Mouse (Mus musculus) MN1 (cell line): ENCODE measurements around the gene Adprh.
"Not testable (repeated sequence)": the region's sequence is repeated elsewhere in the genome, so short reads cannot be mapped to it uniquely, and the experiment has no call there.

Experiments
- DNase-seq: peaks from one replicate; pipeline ENCODE4 v3.0.0-alpha.2; 2016; ENCODE audit warnings: low spot score

The Adprh gene

DNA sequence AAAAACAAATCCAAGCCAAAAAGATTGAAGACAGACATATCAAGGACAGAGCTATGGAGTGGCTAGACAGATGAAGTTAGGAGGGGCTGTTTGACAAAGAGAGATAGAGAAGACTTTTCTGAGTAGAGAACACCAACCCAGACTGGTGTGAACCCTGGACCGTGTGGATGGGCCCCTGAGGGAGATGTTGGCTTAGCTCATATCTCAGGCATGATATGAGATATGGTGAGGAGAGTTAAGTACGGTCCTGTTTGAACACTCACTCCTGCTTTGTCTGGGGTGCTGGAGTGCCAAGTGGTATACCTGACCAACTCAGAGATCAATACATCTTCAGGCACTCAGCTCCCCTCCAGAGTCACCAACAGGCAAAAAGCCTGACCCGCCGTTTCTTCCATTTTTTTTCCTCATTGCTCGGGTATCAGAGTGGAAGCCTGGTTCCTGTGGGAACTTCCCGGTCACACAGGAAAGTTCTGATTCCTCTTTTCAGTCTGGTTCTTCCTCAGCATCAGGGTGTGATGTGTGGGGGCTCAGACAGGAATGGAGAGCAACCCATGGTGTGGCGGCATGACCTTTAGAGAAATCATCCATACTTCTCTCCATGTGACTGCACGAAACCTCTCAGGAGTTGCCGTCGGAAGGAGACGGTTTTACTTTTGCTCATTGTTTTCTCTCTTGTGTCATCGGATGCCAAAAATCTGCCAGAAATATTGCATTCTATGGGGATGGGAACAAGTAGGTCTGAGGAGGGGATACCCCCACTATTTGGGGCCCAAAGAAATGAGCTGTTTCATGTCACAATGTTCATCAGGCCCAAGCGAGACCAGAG is 14.8 kb upstream of the Adprh start:
- no peak for DNase-seq

DNA sequence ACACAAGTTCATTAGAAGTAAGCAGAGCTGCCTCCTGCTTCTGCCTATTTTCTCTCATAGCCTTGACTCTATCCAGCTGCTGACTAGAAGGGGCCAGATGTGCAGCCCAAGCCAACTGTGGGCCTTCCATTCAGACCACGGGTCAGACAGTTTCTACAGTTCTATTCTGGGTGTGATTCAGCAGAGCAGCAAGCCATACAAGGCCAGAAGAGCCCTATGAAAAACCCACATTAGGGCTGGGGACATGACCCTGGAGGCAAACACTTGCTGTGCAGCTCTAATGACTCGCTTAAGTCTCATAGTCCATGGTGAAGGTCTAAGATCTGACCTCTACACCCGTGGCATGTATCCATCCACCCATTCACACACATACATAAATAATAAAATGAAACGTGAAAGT is 13.6 kb upstream of the Adprh start:
- no peak for DNase-seq

GRCm38 (mm10) chr16:38463305-38463704 is 10.8 kb upstream of the Adprh start:
- no peak for DNase-seq

DNA sequence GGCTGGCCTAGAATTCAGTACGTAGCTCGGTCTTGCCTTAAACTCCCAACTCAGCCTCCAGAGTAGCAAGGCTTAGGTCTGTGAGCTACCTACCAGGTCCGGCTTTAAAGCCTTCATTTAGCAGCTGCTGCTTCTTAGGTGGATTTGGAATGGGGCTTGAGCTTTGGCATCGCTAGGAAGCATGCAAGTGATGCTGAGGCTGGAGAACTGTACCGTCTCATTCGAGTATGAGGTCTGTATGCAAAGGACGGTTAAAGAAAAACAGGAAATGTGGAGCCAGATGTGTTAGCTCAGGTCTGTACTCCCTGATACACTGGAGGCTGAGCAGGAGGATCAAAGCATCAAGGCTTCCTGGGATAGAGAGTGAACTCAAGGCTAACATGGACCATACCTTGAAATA is 9.7 kb upstream of the Adprh start:
- DNase-seq: no peak

GRCm38 (mm10) chr16:38461749-38462148 is 9.2 kb upstream of the Adprh start:
- DNase-seq: no peak

DNA sequence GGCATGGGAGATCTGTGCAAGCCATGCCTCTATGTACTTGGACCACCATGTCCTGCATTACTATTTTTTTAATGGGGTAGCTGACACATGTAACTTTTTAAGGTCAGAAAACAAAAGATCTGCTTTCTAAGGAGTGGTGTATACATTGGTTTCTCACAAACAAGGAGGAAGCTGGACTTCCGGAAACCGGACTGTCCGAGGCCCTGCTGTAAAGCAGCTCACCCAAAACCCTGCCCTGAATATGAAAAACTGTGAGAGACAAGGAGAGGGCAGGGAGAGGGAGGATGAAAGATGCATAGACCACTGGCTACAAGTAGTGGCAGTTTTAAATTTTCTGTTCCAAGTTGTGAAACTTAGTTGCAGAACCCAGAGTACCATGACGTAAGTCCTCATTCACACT is 7.5 kb upstream of the Adprh start:
- no peak for DNase-seq

- no peak for DNase-seq
Measured at GRCm38 (mm10) chr16:38458600-38459280, 6.2 kb upstream of the Adprh start.

DNA sequence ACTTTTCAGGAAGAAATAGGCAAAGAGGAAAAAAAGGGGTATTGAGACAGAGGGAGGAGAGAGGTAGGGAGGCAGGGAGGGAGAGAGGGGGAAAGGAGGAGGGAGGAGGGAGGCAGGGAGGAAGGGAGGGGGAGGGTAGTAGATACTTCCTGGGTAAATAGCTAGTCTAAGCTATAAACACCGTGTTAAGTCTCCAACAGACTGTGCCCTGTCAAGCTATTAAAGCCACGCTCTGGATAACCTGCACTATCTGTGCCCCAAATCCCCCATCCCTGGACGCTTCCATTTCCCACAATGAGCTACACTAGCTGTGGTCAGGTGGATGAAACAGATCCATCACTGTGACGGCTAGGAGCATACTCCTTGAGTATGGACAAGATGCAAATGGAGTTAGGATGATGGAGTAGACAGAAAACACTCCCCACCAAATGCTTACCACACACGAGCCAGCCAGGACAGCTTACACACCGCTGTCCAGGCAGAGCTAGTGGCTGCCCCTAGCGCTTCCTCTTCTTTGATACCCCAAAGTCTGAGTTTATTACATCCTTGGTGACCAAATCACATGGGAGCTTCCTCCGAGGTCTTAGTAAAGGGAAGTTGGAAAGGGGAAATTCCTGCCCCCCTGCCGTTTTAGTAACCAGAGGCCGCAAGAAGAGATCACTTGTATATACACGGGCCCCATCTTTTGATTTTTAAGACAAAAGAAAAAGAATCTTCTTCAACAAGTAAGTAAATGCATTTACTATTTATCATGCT is 4.5 kb upstream of the Adprh start:
- no peak for DNase-seq

- no peak for DNase-seq
Measured at GRCm38 (mm10) chr16:38455511-38456418, 3.3 kb upstream of the Adprh start, which contains the start of gene Cd80. Cd80 (plus strand) TSS chr16:38455561.

- DNase-seq: no peak
Measured at GRCm38 (mm10) chr16:38454533-38455254, 2.2 kb upstream of the Adprh start.

DNA sequence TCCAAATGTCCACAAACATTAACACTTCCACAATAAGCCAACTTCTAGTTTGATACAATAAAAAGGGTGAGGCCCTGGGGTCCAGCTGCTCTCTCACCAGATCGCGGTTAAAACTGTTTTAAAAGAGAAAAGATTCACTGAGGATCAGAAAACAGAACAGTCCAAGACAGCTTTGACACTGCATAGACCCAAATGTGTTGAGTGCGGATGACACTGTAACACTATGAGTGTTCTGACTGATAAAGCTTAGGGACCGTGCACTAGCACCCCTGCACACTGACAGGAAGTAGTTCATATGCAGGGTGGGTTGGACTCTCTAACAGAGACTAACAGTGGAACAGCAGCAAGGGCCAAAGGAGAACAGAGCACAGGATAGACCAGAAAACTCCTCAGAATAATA is 1.4 kb upstream of the Adprh start:
- DNase-seq: no peak

GRCm38 (mm10) chr16:38453203-38453553 is 675 bp upstream of the Adprh start:
- no peak for DNase-seq

DNA sequence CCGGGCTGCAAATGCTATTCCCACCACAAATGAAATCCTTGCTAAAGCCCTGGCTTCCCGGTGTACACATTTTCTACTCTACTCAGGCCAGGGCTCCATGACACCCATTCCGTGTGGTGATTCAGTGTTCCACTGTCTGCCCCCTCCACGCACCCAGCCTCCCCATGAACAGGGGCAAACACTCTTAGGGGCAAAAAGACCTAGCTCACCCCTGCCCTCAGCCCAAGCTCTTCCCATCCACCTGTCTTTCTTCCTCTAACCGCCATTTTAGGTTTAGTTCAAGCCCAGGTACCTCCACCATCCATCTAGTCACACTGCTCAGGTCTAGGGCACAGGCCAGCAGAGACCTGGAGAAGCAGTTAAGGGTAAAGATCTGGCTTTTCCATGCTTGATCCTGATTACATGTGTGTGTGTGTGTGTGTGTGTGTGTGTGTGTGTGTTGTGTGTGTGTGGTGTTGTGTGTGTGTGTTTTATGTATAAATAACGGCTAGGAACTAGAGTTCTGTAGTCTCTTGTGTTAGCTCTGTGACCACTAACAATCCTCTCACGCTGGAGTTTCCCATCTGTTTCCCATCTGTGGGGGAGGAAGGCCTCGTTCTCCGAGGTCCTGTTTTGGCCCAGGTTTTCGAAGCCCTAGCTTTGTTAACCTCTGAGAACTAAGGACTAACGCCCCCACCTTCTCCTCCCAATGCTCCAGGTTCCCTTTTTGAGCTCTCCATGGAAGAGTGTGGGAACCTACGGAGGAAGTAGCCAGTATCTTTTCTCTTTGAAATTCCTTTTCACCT is 890 bp downstream of the Adprh start:
- peak; percentile 26 for DNase-seq

- DNase-seq: no peak
Measured at GRCm38 (mm10) chr16:38450707-38451106, 1.8 kb downstream of the Adprh start.

- no peak for DNase-seq
Measured at GRCm38 (mm10) chr16:38448458-38448857, 4.0 kb downstream of the Adprh start.

DNA sequence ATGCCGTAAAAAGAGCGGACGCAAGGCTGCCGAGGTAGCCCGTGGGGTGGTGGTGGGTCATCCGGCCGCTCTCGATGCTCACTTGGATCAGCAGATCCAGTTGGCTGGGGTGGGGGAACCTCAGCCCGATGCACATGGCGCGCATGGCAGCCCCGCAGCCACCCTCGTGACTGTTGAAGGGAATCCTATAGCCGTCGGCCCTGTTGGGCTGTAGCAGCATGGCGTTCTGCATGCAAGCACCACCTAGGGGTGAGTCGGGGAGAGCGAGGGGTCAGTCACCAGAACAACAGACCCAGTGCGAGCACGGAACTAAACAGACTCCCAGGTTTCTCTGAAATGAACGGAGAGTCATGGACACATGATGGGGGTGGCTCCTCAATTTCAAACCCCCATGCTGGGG is 5.1 kb downstream of the Adprh start:
- DNase-seq: no peak

DNA sequence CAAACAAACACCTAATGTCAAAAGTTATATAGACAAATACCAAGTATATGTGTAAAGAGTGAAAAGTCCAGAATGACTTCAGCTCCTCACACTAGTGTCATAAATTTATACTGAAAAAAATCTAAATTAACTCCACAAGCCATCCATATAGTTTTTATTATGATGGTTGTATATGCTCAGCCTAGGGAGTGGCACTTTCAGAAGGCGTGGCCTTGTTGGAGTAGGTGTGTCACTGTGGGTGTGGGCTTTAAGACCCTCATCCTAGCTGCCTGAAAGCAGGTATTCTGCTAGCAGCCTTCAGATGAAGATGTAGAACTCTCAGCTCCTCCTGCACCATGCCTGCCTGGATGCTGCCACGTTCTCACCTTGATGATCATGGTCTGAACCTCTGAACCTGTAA is 6.4 kb downstream of the Adprh start:
- DNase-seq: not testable (repeated sequence)

DNA sequence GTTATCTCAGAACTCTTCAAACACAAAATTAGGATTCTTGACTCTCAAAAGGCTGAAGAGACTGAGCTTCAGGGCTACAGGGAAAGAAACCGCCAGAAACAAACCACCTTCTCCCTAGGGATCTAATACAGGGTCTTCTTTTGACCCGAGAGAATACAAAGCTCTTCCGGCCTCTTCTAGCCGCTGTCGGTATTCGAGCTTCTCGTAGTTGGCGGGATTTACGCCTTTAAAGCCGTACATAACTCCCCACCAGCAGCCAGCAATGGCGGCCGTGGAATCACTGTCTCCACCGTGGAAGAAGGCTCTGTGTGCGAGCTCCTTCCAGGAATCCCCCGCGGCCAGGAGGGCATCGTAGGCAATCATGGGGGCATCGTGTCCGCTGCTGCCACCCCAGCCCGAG is 6.9 kb downstream of the Adprh start:
- no peak for DNase-seq

GRCm38 (mm10) chr16:38445046-38445445 is 7.5 kb downstream of the Adprh start:
- DNase-seq: no peak

DNA sequence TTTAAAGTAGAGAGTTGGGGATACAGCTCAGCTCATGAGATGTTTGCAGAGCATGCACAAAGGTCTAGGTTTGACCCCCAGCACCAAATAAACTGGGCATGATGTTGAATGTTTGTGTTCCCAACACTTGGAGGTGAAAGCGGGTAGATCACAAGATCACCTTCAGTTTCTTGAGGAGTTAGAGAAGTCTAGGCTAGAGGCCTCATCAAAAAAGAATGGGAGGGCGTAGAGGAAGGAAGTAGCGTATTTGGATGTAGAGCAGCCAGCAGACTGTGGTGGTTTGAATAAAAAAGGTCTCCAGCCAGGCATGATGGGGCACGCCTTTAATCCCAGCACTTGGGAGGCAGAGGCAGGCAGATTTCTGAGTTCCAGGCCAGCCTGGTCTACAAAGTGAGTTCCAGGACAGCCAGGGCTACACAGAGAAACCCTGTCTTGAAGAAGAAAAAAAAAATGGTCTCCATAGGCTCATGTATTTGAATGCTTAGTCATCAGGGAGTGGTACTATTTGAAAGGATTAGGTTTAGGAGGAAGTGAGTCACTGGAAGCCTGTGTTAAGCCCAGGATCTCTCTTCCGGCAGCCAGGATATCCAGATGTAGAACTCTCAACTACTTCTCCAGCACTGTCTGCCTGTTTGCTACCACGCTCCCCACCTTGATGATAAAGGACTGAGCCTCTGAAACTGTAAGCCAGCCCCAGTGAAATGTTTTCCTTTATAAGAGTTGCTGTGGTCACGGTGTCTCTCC is 8.6 kb downstream of the Adprh start:
- DNase-seq: no peak
